Mouse (Mus musculus) thymus, adult 2 months (tissue): ENCODE measurements around the gene Uba1.
A peak's percentile ranks its signal among the peaks of the same experiment; 100 is the strongest.

Source experiments
- CTCF ChIP-seq: fragments of 200-500 bp; IDR thresholded peaks from 2 replicates; pipeline ENCODE4 v1.5.1; 2012; ENCODE audit warnings: mild to moderate bottlenecking, control low read depth, low read length, moderate library complexity, borderline replicate concordance; ENCODE audit not compliant: control insufficient read depth, poor library complexity, insufficient read depth; ENCODE audit errors: extremely low read depth
- POLR2A ChIP-seq: fragments of 200-500 bp; IDR thresholded peaks from 2 replicates; pipeline ENCODE4 v1.6.1; 2012; ENCODE audit warnings: mild to moderate bottlenecking, low read length, control low read depth, moderate library complexity; ENCODE audit not compliant: control insufficient read depth, poor library complexity, insufficient read depth; ENCODE audit errors: extremely low read depth

- peak; percentile 58; the same call in 1 of the 2 replicates for TF ChIP-seq POLR2A
- TF ChIP-seq CTCF: no peak
Observed at GRCm38 (mm10) chrX:20688068-20688547, 30.0 kb downstream of the Uba1 start.
